Mouse (Mus musculus) megakaryocyte-erythroid progenitor cell, adult 5-6 weeks (primary cell): ENCODE results near the gene Pde9a. TPM values are rescaled to one million over a fixed set of nuclear protein-coding genes. Genes with fewer than 3 reads are reported as not detected.

Experiments
- ATAC-seq: replicated peaks from 2 replicates; pipeline ENCODE4 v1.8.0; 2016; ENCODE audit warnings: mild to moderate bottlenecking, inconsistent platforms; ENCODE audit not compliant: severe bottlenecking, poor library complexity, low FRiP score, low TSS enrichment
- total RNA-seq, 2 experiments: library from RNA; stranded (forward) in 1 of 2; stranded (reverse) in 1 of 2; fragments of 200-1000, 215-1000 nt in 1 of 2; fragments of >200 nt in 1 of 2; fragmentation: Nextera tagmentation in 1 of 2; gene quantifications; 2 replicates each; pipeline ENCODE4 v1.2.3; 2014 to 2017

Gene Pde9a
- total RNA-seq, 2 experiments from 2014 or later: 1.4 TPM; not detected in 1

DNA sequence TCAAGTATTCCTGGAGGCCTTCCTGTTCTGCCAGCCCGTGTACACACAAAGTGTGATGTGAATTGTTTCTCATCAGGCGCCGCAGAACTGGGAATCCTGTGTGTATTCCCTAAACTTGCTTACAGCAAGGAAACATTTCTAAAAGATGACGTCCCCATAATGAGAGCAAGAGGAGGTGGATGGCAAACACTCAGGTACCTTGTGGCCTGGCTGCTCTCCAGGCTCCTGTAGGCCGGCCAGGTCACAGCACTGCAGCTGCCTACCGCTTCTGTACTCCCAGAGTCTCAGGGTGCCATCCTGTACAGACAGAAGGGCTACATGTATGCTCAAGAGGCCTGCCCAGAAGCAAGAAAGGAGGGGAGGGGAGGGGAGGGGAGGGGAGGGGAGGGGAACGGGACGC is 114.4 kb downstream of the Pde9a start:
- no peak for ATAC-seq

DNA sequence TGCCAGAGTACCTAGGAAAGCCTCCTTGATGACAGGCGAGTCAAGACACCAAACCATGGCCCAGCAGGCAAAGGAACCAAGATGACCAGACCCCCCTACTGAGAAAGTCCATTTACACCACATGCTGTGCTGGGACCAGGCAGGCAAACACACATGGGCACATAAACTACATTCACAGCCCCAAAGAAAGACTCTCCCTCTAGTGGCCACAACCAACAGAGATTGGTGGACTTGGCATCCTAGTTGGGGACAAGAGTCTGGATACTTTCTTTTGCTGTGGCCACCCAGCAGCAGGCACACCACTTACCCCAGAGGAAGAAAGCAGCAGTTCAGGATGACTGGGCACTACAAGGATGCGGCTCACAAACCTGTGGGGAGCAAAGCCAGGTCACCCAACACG is 114.9 kb downstream of the Pde9a start:
- ATAC-seq: no peak

DNA sequence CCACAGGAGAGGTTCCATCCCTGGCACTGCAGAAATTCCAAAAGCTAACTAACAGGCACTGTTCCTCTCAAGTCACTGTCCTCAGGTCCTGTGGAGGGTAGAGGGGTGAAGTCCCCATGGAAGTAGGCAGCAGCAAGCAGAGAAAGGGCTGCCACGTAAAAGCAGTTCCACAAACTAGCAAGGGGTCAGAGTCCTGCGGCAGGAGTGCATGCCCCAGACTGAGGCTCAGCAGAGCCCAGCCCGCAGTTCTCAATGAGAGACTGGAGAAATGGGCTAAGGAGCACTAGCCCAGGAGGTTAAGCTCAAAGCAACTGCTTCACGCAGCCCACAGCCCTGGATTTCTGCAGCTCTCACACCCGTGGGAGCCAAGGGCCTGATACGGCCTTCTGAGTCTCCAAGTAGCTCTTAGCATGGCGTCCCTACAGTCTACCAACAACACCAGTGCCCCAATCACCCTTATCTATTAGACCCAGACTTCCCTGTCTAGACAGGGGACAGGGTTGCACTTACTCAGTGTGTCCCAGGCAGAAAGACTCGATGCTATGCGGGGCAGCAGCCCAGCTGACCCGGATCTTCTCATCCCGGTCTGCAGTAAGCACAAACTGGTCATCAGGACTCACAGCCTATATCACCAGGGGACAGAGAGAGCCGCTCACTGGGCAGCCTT is 116.4 kb downstream of the Pde9a start:
- peak; percentile 91 for ATAC-seq

DNA sequence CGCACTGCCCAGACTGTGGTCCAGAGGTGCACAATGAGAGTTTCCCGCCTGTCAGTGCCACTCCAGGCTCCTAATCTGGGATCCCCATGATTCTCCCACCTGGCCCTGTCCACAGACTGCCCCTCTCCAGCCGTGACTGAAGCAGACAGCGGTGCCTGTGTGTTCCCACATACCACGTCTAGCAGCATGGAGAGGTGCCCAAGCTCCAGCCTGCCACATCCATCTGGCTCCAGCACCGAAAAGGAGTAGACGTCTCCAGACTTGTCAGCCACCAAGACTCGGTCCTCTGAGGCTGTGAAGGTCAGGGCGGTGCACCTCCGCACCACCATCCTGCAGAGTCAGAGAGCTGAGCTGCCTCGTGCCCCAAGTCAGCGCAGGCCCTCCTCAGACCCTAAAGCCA is 117.3 kb downstream of the Pde9a start:
- ATAC-seq: no peak

DNA sequence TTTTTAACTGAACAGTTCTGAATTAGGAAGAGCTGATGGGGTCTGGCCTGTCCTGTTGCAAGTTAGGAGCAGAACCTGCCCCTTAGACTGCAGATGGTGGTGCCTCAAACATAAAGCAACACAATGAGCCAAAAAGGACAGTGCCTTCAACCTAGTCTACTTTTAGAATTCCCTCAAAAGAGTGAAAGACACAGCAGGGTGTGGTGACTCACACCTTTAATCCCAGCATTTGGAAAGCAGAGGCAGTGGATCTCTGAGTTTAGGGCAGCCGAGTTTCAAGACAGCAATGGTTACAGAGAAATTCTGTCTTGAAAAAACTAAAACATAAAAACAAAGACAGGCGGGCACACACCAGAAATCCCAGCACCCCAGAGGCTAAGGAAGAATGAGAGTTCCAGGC is 117.9 kb downstream of the Pde9a start:
- ATAC-seq: no peak

DNA sequence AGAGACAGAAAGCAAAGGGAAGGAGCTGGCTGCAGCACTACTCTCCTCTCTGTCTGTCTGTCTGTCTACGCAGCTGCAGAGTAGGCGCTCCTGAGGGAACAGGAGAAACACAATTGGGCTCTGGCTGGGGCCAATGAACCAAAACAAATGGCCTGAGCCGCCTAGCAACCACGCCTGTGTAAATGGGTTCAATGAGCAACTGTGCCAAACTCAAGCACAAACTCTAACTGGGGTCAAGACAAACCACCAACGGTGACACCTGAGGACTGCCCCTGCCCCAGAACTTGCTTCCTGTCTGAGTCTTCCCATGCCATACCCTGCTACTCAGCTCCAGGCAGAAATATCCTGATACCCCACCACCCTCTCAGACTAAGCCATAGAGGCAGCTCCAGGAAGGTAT is 119.0 kb downstream of the Pde9a start:
- ATAC-seq: no peak

DNA sequence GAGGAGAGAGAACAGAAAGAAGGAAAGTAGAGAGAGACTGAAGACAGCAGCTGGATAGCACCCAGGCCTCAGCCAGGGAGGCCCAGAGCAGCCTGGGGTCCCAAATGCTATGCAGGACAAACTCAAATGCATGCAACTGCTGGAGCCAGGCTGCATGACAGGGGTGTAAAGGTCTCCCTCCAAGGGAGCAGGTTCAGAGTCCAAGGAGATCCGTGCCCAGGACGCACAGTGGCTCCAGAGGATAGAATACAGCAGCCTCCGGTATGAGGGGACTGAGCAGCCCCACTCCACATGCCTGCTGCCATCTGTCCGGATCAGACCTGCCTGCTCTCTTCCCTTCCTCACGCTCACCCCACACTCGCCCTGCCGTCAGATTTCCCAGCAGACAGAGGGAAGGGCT is 120.3 kb downstream of the Pde9a start:
- no peak for ATAC-seq

DNA sequence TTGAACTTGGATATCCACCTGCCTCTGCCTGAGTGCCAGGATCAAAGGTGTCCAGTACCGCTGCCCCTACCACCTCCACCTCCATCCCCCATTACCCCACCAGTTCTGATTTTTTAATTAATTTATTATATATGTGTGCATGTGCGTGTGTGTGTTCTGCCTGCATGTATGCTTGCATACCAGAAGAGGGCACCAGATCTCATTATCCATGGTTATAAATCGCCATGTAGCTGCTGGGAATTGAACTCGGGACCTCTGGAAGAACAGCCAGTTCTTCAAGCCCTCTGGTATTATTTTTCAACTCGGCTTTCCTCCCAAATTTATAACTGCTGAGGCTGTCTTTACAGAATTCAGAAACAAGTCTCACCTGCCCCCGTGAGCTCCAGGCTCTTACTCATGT is 124.9 kb downstream of the Pde9a start:
- ATAC-seq: no peak

DNA sequence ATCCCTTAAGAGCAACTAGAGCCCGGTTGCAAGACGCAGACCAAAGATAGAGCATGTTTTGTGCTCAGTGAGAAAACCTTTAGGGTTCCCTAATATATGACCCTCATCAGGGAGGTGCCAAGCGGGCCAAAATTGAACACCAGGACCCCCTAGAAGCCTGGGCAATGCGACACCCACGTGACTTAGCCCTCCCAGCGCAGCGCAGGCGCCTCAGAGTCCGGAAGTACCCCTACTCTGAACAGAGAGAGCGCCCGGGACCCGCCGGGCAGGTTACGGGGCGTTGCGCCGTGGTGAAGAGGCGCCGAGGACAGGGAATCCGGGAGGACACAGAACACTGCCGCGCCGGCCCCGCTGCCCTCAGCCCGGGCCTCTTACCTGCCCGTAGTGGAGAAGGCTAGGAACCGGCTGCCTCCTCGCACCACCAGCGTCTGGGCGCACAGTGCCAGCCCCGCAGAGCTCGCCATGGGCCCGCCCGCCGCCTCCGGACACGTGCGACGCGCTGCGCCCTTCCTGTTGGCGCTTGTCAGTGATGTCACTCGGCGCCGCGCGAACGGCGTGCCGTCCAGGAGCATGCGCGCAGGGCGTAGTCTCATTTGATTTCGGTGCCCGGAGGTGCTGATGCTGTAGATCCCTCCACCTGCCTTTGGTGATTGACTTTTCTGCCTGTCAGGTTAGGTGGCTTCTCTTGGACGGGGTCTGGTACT is 125.9 kb downstream of the Pde9a start:
- peak; percentile 94 for ATAC-seq

DNA sequence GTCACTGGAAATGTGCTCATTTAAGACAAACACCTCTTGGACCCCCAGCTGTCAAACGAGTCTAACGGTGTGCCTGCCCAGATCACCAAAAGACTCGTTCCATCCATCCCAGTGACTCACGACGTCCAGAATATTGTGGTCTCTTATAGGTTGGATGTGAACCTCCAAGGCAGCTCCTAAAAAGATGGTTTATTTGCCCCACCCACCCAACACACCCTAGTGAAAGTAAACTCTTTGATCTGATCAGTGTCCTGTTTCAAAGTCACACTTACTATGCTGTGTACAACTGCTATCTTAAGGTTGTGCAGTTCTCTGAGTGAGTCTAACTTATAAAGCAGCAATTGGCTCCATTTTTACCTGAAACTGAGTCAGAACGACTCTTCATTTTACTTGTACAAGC is 126.6 kb downstream of the Pde9a start:
- ATAC-seq: no peak

DNA sequence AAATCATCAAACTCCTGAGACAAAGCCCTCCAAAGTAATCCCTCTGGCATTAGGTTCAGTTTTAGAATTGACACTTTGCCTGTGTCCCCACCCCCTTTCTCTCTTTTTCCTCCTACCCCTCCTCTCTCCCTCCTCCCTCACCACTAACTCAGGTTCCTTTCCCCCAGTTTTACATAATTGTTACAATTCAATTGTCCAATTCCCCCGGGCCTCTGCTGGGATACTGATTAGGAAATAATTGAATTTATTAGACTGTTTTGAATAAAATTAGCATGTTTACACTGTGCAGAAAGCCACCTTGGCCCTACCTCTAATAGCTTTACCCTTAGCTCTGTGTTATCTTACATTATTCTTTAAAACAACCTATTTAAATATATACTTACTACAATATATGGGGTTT is 128.7 kb downstream of the Pde9a start:
- no peak for ATAC-seq

DNA sequence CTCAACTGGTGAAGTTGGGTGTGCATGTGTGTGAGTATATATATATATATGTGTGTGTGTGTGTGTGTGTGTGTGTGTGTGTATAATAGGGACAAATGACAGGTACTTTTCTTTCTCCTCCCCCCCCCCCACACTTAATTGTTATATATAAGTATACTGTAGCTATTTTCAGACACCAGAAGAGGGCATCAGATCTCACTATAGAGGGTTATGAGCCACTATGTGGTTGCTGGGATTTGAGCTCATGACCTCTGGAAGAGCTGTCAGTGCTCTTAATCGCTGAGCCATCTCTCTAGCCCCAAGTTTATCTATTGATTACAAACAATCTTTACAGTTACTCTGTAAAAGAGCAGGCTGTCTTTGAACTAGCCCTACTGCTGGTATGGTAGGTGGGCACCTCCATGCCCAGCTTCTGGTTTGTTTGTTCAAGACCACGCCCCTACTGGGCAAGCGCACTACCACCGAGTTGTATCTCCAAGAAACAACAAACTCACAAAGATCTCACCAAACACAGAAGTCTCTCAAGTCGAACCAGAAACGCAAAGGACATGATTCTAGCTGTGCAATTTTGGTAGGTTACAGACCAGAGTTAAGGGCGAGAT is 133.4 kb downstream of the Pde9a start:
- ATAC-seq: peak; percentile 51; the same call in 1 of the 2 replicates

DNA sequence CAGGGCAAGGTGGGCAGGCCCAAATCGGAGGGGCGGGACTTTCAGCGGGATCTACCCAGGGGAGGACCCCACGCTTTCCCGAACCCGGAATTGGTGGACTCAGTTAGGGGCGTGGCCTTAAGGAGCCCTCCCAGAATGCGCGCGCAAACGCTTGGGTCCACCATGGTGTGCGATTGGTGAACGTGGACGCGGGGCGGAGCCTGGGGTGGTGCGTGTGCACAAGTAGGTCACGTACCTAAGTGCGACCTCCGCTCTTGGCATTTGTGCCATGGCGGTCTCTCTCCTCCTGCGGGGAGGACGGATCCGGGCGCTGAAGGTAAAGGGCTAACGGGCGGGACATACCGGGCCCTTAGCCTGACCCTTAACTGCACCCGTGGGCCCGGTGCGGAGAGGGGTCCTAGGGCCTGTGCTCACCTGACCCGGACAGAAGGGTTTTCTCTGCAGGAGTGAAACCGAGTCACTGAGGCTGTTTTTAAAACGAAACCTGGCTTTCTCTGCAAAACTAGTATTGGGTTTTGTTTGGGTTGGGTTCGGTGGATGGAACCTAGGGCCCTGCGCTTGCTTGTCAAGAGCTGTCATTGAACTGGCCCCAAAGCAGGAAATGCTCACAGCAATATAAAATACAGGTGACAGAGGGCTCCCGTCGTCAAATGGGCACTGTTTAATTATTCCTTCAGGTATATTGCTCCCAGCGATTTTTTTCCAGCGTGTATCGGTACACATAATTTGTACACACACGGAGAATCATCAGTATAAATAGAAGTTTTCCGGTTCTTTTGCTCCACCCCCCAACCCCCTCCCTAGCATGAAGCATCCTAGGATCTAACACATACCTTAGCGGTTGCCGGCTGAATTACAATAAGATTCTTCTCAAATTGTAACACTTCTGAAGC is 134.2 kb downstream of the Pde9a start, which contains the start of the genes Wdr4 and Ndufv3:
Gene Wdr4 (minus strand): TSS at position 35 of the 893 bp plus-strand sequence.
Gene Ndufv3 (plus strand): TSS at position 170 of the 893 bp plus-strand sequence.
- peak; percentile 99 for ATAC-seq

DNA sequence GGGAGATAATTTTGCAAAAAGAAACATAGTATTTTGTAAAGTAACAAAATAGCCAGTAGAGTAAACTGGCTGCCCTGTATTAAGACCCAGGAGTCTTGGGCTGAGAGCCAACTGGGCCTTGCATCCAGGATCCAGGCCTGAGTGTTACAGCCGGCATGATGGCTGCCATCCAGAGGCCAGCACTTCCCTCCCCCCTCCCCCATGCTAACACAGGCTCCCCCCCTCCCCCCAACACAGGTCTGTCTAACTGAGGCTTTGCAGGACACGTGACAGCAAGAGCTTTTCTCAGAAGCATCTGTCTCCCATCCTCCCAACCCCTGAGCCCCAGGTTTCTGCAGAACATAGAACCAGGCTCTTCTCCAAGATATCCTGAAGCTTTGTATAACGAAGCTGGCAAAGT is 134.9 kb downstream of the Pde9a start:
- ATAC-seq: no peak

DNA sequence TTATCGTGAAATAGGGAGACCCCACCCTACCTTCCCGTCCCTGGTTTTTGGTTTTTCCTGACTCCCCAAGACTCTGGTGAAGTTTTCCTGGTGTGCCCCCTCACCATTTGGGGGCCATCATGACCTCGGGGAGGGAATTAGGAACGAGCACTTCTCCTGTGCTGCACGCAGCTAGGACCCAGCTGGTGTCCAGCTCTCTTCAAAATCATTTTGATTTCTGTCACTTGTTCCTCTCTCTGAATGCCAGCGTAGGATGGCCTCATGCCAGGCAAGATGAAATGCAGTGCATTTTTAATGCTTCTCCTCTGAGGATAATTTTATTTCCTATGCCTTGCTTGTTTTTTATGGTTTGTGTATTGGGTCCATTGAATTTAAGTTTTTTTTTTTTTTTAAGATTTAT is 135.9 kb downstream of the Pde9a start:
- no peak for ATAC-seq

DNA sequence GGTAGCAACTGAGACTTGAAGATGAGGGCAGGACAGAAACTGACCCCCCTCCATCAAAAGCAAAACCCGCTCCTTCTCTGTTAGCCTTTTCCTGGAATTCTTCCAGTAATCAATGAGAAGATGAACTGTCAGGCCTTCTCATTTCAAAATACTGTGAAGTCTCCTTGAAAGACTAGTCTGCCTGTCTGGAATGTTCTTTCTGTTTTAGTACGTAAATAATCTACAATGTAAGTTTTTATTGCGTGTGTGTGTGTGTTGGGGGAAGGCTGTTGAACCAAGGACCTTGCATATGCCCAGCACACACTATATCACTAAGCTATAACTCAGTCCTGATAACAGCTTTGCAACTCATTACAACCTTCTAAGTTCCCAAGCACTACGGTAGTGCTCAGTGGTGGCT is 139.1 kb downstream of the Pde9a start:
- ATAC-seq: no peak

DNA sequence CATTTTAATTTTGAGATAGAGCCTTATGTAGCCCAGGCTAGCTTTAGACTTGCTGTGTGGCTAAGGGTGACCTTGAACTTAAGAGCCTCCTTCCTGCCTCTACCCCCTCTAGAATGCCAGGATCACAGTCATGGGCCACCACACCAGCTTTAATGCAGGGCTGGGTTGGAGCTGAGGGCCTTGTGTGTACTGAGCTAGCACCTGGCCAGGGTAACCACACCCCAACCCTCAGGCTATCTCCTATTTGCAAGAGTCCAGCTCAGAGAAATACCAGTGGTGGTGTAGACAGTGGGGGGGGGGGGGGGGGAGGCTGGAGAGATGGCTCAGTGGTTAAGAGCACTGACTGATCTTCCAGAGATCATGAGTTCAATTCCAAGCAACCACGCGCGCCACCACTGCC is 139.8 kb downstream of the Pde9a start:
- 0 out of 2 replicates have a peak, but pooled peaks have one; percentile 37 for ATAC-seq
